Mouse (Mus musculus) cerebellum, adult 2 months (tissue): ENCODE measurements at regions not wholly inside any gene's neighbourhood (a gene's known extent, or its start where the extent isn't known, plus 50 kb on each side); places are given as distances from the start of the nearest gene placed in this dataset.

Experiments
- CTCF ChIP-seq: fragments of 200-500 bp; IDR thresholded peaks from 2 replicates; pipeline ENCODE4 v1.5.1; 2011; ENCODE audit warnings: low read depth, mild to moderate bottlenecking, control low read depth, low read length, moderate library complexity, borderline replicate concordance; ENCODE audit not compliant: insufficient read depth
- POLR2A ChIP-seq: fragments of 200-500 bp; IDR thresholded peaks from 2 replicates; pipeline ENCODE4 v1.6.1; 2011; ENCODE audit warnings: low read length, control low read depth, borderline replicate concordance; ENCODE audit not compliant: insufficient read depth

- TF ChIP-seq CTCF, result no peak
- TF ChIP-seq POLR2A, result no peak
These were observed 240.9 kb upstream of the Arpp21 start for GRCm38 (mm10) chr9:112476644-112477043.
